Mouse (Mus musculus): Measurements from ENCODE around the gene Gchfr. TPM values are rescaled to one million over a fixed set of nuclear protein-coding genes. Genes with fewer than 3 reads are reported as not detected.

The Gchfr gene
- polyA plus RNA-seq, 2 experiments from 2014 or later = not detected

DNA sequence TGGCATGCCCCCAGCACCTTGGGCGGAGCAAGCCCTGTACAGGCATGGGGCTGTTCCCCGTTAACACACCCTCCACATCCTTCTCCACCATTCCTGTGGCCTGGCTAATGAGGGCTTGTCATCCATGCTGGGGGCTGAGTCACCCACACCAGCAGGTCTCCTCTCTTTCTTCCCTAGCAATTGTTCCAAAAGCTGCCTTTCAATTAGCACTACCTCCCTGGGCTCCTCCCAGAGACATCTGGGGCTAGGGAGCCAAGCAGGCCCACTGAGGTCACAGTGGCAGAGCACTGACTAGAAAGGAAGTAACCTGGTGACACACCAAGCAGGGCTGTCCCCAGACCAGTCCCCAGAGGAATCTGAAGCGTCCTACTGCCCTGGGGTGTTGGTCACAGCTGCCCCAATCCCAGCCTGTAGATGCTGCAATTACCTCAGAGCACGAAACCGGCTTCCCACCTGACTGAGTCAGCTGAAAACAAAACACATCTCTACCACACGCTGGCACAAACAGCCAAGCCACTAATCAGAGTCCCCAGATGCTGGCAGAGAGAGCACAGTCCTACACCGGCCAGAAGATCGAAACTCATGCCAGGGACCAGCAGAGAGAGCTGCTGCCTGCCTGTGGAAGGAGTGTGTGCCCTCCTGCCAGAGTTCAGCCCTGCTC lies 6.5 kb downstream of the Gchfr start, which contains the start of gene Gm14137:
Gene Gm14137 (plus strand): TSS at position 519 of the 661 bp plus-strand sequence.
- no peak for ATAC-seq

- no peak for ATAC-seq
Observed at GRCm38 (mm10) chr2:119174866-119175265, 7.3 kb downstream of the Gchfr start.

GRCm38 (mm10) chr2:119175614-119176013 lies 8.0 kb downstream of the Gchfr start:
- no peak for ATAC-seq

DNA sequence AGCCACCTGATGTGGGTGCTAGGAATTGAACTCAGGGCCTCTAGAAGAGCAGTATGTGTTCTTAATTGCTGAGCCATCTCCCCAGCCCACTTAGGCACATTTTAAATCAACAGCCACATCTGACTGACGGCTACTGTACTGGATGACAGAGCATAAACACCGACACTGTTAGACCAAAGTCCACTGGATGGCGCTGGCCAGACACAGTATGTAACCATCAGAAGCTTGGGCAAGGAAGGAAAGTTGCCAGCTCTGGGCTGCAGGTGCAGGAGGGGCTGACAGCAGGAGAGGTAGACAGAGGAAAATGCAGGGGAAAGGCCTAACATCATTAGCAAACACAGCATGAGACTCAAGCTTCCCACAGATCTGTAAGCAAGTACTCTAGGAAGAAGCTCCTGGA lies 9.2 kb downstream of the Gchfr start:
- ATAC-seq = no peak

DNA sequence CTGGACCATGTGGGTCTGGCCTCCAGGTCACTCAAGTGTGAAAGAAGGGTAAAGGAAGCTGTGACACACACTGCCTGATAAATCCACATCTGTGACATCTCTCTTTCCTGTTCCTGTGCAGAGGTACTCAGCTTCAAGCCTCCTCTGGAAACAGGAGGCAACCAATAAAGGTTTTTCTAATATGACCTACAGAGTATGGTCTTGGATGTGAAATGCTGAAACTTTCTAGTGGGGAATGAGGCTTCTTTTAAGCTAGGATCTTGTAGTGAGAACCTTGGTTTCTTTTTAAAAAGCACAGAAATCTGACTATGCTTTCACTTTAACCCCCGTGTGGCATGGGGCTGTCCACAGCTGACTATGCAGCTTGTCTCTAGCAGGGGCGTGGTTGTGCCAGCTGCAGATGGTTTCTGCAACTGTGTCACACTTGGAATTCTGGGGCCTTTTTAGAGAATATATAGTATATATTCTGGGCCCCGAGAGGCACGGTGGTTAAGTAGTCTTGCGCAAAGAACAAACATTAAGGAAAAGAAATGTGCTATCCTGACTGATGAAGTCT lies 9.9 kb downstream of the Gchfr start:
- no peak for ATAC-seq

DNA sequence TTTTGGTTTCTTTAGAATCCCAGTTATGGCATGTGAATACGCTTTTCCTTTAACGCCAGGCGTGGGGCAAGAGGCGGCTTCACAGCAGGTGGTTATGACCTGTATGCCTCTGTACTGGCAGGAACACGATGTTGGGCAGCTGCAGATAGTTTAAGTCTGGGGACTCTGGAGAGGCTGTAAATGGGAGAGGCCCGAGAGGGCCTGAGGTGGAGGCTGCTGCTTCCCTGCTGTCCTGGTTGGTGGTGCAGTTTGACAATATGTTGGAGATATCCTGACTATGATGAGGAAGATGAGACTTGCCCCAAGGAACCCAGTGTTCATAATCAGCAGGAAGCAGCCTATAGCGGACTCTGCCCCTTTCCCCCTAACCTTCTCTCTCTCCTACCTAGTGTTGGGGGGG lies 15.3 kb downstream of the Gchfr start:
- no peak for ATAC-seq

DNA sequence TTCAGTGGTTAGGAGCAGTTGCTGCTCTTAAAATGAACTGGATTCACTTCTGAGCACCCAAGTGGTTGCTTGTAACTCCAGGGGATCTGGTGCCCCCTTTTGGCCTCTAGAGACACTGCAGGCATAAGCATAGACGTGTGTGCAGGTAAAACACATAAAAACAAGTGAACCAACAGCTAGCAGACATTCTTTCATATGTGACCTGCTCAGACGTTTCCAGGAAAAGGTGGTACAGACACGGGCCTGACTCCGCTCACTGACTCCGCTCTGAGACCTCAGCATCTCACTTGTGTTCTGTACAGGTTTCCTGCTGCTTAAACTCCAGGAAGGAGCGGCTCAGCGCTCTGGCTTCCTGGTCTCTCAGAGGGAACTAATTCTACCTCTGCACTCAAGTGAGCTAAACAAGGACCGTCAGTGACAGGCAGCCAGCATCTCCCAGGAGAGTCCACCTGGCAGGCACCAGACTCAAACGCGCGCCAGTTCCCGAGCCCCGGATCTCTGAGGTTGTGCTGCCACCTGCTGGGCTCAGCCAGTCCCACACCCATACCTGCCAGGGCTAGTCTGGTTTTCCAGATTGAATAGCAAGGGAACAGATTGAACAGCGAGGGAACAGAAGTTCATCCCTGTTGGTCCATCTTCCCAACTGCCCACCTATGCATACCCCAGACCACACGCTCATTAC lies 21.6 kb downstream of the Gchfr start:
- ATAC-seq = peak; percentile 91

DNA sequence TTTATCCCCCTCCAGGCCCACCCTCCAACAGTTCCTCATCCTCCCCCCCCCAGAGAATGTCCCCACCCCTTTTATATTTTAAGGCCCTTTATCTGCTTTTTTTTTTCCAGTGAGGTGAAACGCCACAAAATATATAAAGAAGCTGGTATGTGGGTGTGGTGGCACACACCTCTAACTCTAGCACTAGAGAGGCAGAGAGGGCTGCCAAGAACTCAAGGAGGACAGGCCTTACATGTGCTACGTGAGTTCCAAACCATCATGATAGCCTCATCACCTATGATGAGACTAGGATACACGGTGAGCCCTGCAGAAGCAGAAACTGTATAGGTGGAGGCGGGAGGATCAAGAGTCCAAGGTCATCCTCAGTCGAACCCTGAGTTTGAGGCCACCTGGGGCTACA lies 23.4 kb downstream of the Gchfr start:
- ATAC-seq = no peak

DNA sequence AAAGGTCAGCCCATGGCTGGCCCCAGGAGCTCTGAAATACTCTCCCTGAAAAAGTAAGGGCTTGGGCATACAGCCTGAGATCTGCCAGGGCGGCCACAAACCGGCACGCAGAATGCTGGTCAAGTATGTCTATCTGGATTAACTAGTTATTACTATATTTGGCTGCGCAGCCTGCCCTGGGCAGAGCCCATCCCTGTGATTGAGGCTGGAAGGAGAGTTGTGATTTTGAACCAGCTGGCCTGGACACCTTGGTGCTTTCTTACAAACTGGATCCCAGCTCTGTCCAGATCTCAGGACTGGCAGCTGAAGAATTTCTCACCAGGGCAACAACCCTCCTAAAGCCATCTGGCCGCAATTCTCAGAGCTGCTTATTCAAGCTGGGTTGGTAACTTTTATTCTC lies 26.6 kb downstream of the Gchfr start:
- ATAC-seq = no peak

DNA sequence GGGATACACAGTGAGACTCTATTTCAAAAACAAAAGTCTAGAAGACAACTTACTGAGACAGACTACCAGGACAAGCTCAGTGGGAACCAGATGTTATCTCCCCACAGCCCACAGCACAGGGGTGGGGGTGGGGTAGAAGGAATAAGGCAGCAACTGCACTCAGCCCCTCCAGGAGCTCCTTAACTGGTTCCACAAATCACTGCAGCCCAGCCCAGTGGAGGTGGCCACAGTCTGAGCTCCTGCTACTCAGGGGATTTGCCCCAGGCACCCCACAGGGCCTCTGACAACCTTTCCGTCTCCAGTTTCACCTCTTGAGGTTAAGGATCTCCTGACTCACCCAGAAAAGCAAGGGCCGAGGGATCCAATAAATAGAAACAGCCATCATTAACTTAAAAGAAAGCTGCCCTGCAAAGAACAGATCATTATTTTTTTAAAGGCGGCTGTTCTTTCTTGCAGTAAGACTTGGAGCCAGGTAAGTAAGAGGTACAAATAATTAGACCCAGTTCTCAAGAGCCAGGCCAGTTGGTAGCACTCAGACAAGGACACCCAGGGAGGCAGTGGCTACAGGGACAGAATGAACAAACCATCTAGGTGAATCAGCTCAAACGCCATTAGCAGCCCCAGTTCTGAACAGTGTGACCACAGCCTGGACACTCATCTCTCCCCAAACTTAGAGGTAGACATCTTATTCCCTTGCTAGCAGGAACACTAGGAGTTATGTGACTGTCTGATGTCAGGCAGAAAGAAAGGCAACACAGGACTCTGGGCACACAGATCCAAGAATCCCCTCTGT lies 28.9 kb downstream of the Gchfr start:
- ATAC-seq = no peak

GRCm38 (mm10) chr2:119197493-119197892 lies 29.9 kb downstream of the Gchfr start:
- no peak for ATAC-seq

DNA sequence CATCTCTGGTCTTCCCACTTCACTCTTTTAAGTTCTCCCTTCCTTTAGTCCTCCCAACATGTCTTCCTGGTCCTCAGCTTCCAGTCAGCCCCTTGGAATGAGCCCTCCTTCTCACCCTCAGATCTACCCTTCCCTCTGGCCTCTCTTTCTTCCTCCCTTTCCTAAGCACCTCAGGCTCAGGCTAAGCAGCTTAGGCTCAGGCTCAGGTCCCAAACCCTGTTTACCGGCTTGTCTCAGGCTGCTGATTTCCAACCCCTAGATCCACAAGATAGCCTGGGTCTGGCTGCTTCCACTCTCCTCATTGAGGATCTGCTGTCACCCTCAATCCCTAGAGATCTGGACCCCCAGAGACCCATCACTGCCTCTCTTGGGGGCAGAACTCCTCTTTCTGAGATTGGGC lies 30.5 kb downstream of the Gchfr start:
- no peak for ATAC-seq

- no peak for ATAC-seq
Observed at GRCm38 (mm10) chr2:119198934-119199333, 31.4 kb downstream of the Gchfr start.

GRCm38 (mm10) chr2:119202914-119203453 lies 35.4 kb downstream of the Gchfr start:
- no peak for ATAC-seq

DNA sequence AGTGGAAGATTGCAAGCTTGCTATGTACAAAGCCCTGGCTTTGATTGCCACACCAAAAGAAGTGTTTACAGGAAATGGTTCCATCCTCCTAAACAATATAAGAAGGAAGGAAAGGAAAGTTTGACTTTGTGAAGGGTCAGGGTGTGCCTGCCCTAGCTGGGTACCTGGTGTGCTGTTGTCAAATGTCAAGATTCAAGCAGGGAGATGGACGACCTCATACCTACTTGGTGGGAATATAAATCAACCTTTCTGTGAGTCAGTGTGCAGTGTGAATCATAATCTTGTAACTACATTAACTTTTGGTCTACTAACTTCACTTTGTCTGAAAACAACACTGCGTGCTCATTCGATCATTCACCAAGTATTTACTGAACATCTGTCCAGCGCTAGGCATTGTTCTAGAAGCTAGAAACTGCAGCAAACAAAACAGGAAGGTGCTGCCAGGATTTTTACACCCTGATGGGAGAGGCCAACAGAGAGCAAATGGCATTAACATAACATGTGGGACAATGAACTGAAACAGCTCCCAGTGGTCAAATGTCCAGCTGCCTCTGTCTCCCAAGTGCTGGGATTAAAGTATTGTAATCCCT lies 36.4 kb downstream of the Gchfr start:
- no peak for ATAC-seq

GRCm38 (mm10) chr2:119207961-119208343 lies 40.4 kb downstream of the Gchfr start:
- no peak for ATAC-seq

DNA sequence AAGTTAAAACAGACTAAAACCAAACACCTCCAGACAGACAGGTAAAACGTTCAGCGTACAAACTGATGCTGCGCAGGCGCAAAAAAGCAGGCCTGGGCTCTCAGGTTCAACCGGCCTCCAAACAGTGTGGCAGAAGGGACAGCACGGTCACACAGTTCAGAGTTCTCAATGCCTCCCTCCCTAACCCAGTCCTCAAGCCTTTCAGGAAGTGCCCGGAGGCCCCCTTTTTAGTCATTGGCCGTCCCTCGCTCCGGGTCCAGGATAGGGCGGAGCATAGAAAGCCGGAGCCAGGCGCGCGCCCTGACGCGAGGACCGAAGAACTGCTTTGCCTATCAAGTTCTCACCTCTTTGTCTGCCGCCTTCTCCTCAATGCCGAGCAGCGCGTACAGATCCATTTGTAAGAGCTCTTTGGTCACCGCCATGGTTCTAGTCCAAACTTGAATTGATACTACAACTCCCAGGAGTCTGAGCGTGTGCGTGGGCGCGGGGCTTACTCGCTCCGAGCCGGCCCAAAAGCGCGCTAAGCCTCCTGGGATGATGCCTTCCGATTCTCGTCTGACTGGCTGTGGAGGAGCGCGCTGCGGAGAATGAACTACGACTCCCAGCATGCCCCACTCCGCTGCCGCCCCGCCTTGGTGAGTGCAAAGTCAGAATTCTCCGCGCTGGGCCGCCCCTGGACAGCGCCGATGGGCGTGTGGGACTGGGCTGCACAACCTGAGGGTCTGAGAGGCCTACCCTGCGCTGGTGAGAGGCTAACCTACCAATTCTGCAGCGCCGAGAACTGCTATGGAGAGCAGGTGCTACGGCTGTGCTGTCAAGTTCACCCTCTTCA lies 41.0 kb downstream of the Gchfr start, which contains the start of the genes Zfyve19 and Dnajc17:
Gene Zfyve19 (plus strand): TSS at position 274 of the 832 bp plus-strand sequence.
Gene Dnajc17 (minus strand): TSS at position 452 of the 832 bp plus-strand sequence.
- peak; percentile 97 for ATAC-seq

DNA sequence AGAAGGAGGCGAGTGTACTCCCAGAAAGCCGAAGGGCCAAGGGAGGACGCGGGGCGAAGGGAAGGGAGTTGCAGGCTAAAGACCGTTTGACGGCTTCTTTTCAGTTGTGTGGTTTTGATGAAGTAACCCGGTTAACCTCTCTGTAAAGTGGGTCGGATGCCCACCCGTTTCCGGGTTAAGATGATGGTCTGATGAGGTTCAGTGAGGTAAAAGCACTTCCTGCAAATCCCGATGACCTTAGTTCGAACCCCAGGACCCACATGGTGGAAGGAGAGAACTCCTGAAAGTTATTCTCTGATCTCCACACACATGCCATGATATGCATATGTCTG lies 41.6 kb downstream of the Gchfr start:
- ATAC-seq = no peak

Data from activated CD4-positive, CD25-positive, alpha-beta regulatory T cell, adult 4 months (primary cell).